Mouse (Mus musculus) spleen, postnatal 10 days (tissue): Measurements from ENCODE around the gene Tmem205.
A peak's percentile ranks its signal among the peaks of the same experiment; 100 is the strongest.

Source experiments
- DNase-seq, 2 experiments: peaks; one replicate each; pipeline ENCODE4 v3.0.0; 2021 to 2022; ENCODE audit warnings: low spot score in 2 of 2

The Tmem205 gene

DNA sequence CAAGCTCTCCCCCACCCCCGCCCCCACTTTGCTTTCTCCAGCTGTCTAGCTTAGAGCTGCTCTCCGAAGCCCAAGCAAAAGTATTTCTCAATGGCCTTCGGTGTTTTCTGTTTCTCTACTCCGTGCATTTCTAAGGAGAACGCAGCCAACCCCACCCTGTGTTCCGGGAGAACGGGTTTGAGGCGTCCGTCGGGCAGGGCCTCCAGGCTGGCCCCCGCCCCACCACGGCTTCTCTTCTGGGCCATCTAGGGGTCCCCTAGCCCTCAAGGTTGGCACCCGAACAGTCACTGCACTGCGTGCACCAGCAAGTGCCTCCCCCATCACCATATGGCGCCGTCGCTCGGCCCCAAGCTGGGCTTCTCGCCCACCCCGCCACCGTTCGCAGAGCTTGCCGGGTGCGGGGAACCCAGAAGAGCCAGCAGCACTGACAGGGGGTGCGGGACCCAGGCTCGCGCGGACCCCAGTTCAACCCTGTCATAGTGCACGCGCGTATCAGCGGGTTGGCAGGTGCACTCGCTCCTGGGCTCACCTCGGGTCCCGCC, 9.8 kb downstream of the Tmem205 start:
- DNase-seq: peak in 1 of 2 experiments; percentile 37

DNA sequence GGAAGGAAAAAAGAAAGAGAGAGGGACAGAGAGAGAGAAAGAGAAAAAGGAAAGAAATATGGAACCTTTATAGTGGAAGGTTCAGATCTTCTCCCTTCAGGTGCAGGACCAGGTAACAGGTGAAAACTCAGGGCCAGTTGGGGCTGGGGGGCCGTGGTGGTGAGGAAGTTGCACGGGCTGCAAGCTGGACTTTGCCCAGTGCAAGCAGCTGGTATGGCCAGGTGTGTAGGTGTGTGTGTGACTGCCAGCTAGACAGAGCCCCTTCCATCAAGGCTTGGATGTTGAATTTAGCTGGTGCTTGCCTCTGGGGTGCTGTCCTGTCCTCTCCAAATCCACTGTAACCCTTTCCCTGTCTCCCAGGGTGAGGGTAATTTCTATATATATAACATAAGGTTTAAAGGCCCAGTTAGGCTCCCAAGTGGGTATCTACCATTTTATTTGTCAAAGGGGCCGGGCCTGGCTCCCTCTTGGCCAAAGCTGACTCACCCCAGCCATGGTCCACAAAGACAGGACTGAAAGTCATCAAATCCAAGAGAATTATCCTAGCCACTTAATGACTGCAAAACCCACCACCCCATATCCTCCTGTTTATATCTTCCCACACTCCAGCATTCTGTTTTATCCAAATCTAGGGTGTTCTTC, 10.4 kb downstream of the Tmem205 start:
- no peak for DNase-seq

DNA sequence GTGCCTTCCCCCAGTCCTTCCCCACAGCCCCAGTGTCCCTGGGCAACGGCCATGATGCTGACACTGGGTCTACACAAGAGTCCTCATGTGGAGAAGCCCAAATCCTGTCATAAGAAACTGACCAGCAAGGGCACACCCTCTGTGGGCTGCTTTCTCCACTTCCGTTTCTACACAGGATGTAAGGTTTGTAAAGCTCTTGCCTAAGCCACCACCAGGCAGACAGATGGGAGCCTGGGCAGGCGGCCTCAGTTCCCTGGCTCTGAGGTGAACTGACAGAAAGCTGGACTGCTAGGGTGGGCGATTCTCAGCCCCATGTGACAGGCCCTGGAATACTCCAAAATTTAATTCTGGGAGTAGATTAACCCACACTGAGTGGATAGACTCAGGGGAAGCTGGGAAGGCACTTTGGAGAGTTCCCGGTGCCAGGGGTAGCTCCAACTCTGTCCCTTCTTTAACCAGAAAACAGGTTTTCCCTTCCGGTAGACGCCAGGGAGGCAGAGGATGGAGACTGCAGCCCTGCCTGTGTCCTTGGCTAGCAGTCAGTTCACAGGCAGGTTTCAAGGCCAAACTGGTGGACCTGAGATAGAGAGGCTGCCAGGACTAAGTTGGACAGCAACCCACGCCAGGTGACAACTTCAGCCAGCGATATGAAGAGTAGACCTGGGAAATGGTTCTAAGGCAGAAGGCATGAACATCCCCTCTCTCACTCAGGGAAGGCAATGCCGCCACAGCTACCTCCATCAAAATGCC, 17.7 kb downstream of the Tmem205 start:
- no peak for DNase-seq

DNA sequence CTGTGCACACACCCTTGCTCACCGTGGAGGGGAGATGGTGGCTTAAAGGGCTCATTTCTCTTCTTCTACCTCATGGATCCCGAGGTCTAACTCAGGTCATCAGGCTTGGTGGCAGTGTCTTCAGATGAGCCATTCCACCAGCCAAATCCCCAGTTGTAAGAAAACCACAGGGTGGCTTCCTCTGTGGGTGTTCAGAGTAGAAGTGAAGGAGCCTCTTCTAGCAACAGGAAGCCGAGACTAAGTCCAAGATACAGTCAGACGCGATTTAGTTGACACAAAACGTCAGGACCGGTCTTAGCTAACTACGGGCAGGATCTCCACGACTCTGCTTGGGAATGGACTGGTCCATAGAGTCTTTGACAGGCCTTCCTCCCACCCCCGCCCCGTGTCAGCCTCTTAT, 19.1 kb downstream of the Tmem205 start:
- DNase-seq: no peak

DNA sequence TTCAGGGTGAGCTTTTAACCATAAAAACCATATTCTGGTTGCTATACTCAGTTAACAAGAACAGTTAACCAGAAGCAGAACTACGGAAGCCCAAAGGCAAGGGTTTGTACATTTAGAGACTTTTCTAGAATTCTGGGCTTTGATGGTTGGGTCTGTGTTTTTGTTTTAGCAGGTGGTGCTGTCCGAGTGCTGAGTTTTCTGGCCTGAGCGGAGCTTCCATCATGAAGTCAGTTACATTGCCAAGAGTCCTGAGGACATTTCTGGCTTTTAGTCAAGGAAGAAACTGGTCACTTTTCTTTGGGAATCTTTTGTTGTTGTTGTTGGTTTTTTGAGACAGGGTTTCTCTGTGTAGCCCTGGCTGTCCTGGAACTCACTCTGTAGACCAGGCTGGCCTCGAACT, 23.3 kb downstream of the Tmem205 start:
- DNase-seq: no peak

DNA sequence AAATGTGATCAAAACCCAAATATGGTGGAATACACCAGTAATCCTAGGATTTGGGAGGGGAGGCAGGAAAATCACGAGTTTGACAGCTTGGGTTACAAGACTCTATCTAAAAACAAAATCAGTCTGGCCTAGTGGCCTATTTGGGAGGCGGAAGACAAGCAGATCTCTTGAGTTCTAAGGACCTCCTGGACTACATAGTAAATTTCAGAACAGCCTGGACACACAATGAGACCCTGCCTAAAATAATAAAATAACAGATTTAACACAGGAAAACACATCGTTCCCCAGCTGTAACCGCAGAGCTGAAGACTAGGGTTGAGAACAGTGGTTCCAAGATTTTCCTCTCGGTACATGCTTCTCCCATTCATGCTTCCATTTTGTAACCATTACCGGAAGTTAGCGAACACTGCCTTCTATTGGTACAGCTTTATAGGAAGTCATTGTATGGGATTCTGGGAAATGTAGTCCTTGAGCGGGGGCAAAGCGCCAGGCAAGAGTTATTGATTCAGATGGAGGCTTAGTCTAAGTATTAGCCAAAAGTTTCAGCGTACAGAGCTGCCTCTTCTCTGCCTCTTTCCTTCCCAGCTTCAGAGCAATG, 26.0 kb downstream of the Tmem205 start:
- peak in 1 of 2 experiments; percentile 42 for DNase-seq

DNA sequence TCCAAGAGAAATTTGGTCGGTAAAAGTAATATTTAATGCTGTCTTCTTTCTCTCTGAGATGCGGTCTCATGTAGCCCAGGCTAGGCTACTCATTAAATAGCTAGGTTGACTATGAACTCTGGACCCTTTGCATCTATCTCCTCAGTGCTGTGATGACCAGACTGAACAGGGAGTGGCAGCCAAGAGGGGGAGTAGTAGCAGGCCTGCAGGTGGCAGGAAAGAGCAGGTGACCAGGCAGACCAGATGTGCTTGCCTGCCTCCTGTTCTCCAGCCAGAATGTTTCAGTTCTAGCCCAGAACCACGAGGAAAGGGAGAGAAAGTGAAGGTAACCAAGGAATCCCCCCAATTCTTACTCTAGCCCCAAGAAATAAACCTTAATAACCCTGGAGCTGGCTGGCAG, 38.1 kb downstream of the Tmem205 start:
- no peak for DNase-seq

DNA sequence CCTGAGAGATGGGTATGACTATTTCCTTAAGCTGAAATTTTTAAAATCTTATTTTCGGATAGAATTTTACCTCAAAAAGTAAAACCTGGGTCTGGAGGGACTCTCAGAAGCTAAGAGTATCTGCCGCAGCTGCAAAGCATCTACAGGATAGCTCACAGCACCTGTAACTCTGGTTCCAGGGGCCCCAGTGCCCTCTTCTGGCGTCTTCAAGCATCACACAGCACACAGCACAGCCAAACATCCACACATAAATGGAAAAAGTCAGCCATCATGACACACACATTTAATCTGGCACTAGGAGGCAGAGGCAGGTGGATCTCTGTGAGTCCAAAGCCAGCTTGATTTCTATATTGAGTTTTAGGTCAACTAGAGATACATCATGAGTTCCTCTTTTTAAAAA, 50.8 kb downstream of the Tmem205 start:
- DNase-seq: no peak

DNA sequence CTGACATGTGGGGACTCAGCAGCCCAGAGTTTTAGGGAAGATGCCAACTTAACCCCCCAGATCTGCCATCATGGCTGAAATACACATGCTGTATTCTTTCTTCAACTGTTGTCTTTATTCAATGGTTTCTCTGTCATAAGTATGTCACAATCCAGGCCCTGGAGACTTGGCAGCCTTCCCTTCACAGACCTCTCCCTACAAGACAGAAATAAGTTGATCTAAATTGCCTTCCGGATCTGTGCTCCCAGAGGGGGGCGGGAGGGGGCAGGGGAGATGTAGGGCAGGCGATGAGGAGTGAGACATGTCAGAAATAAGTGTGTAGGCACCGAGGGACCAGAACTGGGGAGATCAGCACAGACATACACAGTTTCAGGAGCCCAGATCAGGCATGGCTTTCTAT, 55.2 kb downstream of the Tmem205 start:
- no peak for DNase-seq
